Mouse (Mus musculus): ENCODE results near the gene Nav2.

Gene Nav2

GRCm38 (mm10) chr7:49639864-49640708, 731.6 kb downstream of the Nav2 start:
- DNase-seq, result no peak

GRCm38 (mm10) chr7:49640709-49641305, 732.3 kb downstream of the Nav2 start:
- DNase-seq, result no peak

All from kidney, adult 9 months (tissue).